Mouse (Mus musculus): ENCODE results near the gene Cdca7l. TPM values are rescaled to one million over a fixed set of nuclear protein-coding genes. Genes with fewer than 3 reads are reported as not detected.
"Not testable (repeated sequence)": the region's sequence is repeated elsewhere in the genome, so short reads cannot be mapped to it uniquely, and the experiment has no call there.

Gene Cdca7l
- polyA plus RNA-seq, 1 experiment from 2014 or later: 59.9 TPM

- Histone ChIP-seq H3K27ac (no peak overlapping the region), H3K4me2 (no peak overlapping the region), H3K9me3 (no peaks in the 10 kb centered on the region)
These were observed 63.8 kb downstream of the Cdca7l start for GRCm38 (mm10) chr12:117867708-117868564.

GRCm38 (mm10) chr12:117872265-117872664 is 68.2 kb downstream of the Cdca7l start:
- no peaks in the 10 kb centered on the region for H3K9me3 ChIP-seq
- H3K9ac ChIP-seq: no peak overlapping the region
- no peak overlapping the region for H3K4me3 ChIP-seq
- H3K36me3 ChIP-seq: peaks cover 43% of the 10 kb centered on the region
- no peak for ATAC-seq (ENCODE audit: borderline replicate concordance, extremely low read depth, low FRiP score, low TSS enrichment)
- no peaks in the 10 kb centered on the region for H3K4me1 ChIP-seq
- 63% methylated on average over 5 of the region's 5 CpGs for WGBS
- no peak overlapping the region for H3K4me2 ChIP-seq
- no peak overlapping the region for H3K27ac ChIP-seq
- H3K27me3 ChIP-seq: no peaks in the 10 kb centered on the region

More at GRCm38 (mm10) chr12:117867708-117868564, 63.8 kb downstream of the Cdca7l start:
- H3K9ac ChIP-seq: no peak overlapping the region
- H3K4me1 ChIP-seq: no peaks in the 10 kb centered on the region
- H3K36me3 ChIP-seq: peaks cover 15% of the 10 kb centered on the region; the same call in 1 of the 2 replicates
- H3K27me3 ChIP-seq: no peaks in the 10 kb centered on the region
- no peak overlapping the region for H3K4me3 ChIP-seq
- ATAC-seq (ENCODE audit: borderline replicate concordance, extremely low read depth, low FRiP score, low TSS enrichment): no peak
- WGBS: 79% methylated on average over 4 of the region's 4 CpGs

GRCm38 (mm10) chr12:117878341-117878740 is 74.3 kb downstream of the Cdca7l start:
- no peak for ATAC-seq (ENCODE audit: borderline replicate concordance, extremely low read depth, low FRiP score, low TSS enrichment)
- H3K27me3 ChIP-seq: no peaks in the 10 kb centered on the region
- no peak overlapping the region for H3K27ac ChIP-seq
- no peak overlapping the region for H3K9ac ChIP-seq
- no peaks in the 10 kb centered on the region for H3K9me3 ChIP-seq
- no peak overlapping the region for H3K4me2 ChIP-seq
- 91% methylated on average over 13 of the region's 13 CpGs for WGBS
- H3K4me3 ChIP-seq: no peak overlapping the region
- H3K36me3 ChIP-seq: peaks cover 34% of the 10 kb centered on the region
- no peaks in the 10 kb centered on the region for H3K4me1 ChIP-seq

GRCm38 (mm10) chr12:117884627-117885026 is 80.5 kb downstream of the Cdca7l start:
- ATAC-seq (ENCODE audit: borderline replicate concordance, extremely low read depth, low FRiP score, low TSS enrichment): no peak
- WGBS: 91% methylated on average over 2 of the region's 2 CpGs
- Histone ChIP-seq H3K9me3 (no peaks in the 10 kb centered on the region), H3K4me2 (no peak overlapping the region), H3K27me3 (no peaks in the 10 kb centered on the region), H3K9ac (no peak overlapping the region), H3K4me3 (no peak overlapping the region), H3K4me1 (no peaks in the 10 kb centered on the region), H3K36me3 (no peaks in the 10 kb centered on the region), H3K27ac (no peak overlapping the region)

GRCm38 (mm10) chr12:117887422-117887821 is 83.3 kb downstream of the Cdca7l start:
- 61% methylated on average over 3 of the region's 3 CpGs for WGBS
- H3K4me3 ChIP-seq: no peak overlapping the region
- no peak for ATAC-seq (ENCODE audit: borderline replicate concordance, extremely low read depth, low FRiP score, low TSS enrichment)

GRCm38 (mm10) chr12:117900798-117901197 is 96.7 kb downstream of the Cdca7l start:
- not testable (repeated sequence) for H3K9ac ChIP-seq; ATAC-seq (ENCODE audit: borderline replicate concordance, extremely low read depth, low FRiP score, low TSS enrichment)
- 38% methylated on average over 1 of the region's 4 CpGs for WGBS

More at GRCm38 (mm10) chr12:117887422-117887821, 83.3 kb downstream of the Cdca7l start:
- Histone ChIP-seq H3K9ac (no peak overlapping the region), H3K4me1 (no peaks in the 10 kb centered on the region), H3K27me3 (no peaks in the 10 kb centered on the region), H3K9me3 (no peaks in the 10 kb centered on the region), H3K4me2 (no peak overlapping the region), H3K27ac (no peak overlapping the region), H3K36me3 (no peaks in the 10 kb centered on the region)

GRCm38 (mm10) chr12:117901352-117901751 is 97.3 kb downstream of the Cdca7l start:
- H3K4me2 ChIP-seq; H3K9ac ChIP-seq; H3K4me3 ChIP-seq; H3K9me3 ChIP-seq; H3K27ac ChIP-seq; H3K27me3 ChIP-seq; ATAC-seq (ENCODE audit: borderline replicate concordance, extremely low read depth, low FRiP score, low TSS enrichment); H3K4me1 ChIP-seq; H3K36me3 ChIP-seq: not testable (repeated sequence)
- WGBS: 36% methylated on average over 2 of the region's 4 CpGs

More at GRCm38 (mm10) chr12:117900798-117901197, 96.7 kb downstream of the Cdca7l start:
- not testable (repeated sequence) for H3K4me2 ChIP-seq, H3K36me3 ChIP-seq, H3K4me1 ChIP-seq, H3K27ac ChIP-seq, H3K27me3 ChIP-seq, H3K4me3 ChIP-seq, H3K9me3 ChIP-seq

GRCm38 (mm10) chr12:117903671-117904070 is 99.6 kb downstream of the Cdca7l start:
- no peak overlapping the region for H3K9ac ChIP-seq
- ATAC-seq (ENCODE audit: borderline replicate concordance, extremely low read depth, low FRiP score, low TSS enrichment): no peak
- 86% methylated on average over 8 of the region's 8 CpGs for WGBS

GRCm38 (mm10) chr12:117905232-117905840 is 101.2 kb downstream of the Cdca7l start:
- not testable (repeated sequence) for H3K9me3 ChIP-seq; H3K4me3 ChIP-seq; ATAC-seq (ENCODE audit: borderline replicate concordance, extremely low read depth, low FRiP score, low TSS enrichment); H3K4me1 ChIP-seq; H3K9ac ChIP-seq; H3K4me2 ChIP-seq; H3K36me3 ChIP-seq; H3K27ac ChIP-seq; H3K27me3 ChIP-seq
- 80% methylated on average over 4 of the region's 4 CpGs for WGBS

More at GRCm38 (mm10) chr12:117903671-117904070, 99.6 kb downstream of the Cdca7l start:
- Histone ChIP-seq H3K27me3 (no peaks in the 10 kb centered on the region), H3K4me2 (no peak overlapping the region), H3K4me1 (no peaks in the 10 kb centered on the region), H3K4me3 (no peak overlapping the region), H3K36me3 (no peaks in the 10 kb centered on the region), H3K9me3 (no peaks in the 10 kb centered on the region), H3K27ac (no peak overlapping the region)

- 77% methylated on average over 1 of the region's 1 CpGs for WGBS
- ATAC-seq (ENCODE audit: borderline replicate concordance, extremely low read depth, low FRiP score, low TSS enrichment): no peak
- H3K27me3 ChIP-seq: no peaks in the 10 kb centered on the region
These were observed 107.3 kb downstream of the Cdca7l start for GRCm38 (mm10) chr12:117911396-117911795.

GRCm38 (mm10) chr12:117914613-117915245 is 110.6 kb downstream of the Cdca7l start:
- Histone ChIP-seq H3K36me3 (no peaks in the 10 kb centered on the region), H3K27me3 (no peaks in the 10 kb centered on the region), H3K4me2 (no peak overlapping the region), H3K9me3 (no peaks in the 10 kb centered on the region), H3K4me3 (no peak overlapping the region), H3K4me1 (no peaks in the 10 kb centered on the region), H3K9ac (no peak overlapping the region), H3K27ac (no peak overlapping the region)
- ATAC-seq (ENCODE audit: borderline replicate concordance, extremely low read depth, low FRiP score, low TSS enrichment): no peak
- WGBS: 32% methylated on average over 10 of the region's 10 CpGs

More at GRCm38 (mm10) chr12:117911396-117911795, 107.3 kb downstream of the Cdca7l start:
- H3K36me3 ChIP-seq: no peaks in the 10 kb centered on the region
- no peak overlapping the region for H3K4me3 ChIP-seq
- no peak overlapping the region for H3K4me2 ChIP-seq
- H3K9me3 ChIP-seq: no peaks in the 10 kb centered on the region
- H3K4me1 ChIP-seq: no peaks in the 10 kb centered on the region
- no peak overlapping the region for H3K27ac ChIP-seq
- no peak overlapping the region for H3K9ac ChIP-seq

Measured in lung, embryonic 15.5 days (tissue).